Mouse (Mus musculus) spleen, adult 2 months (tissue): ENCODE measurements around the gene Adamts17.

Source experiments
- CTCF ChIP-seq: fragments of 200-500 bp; IDR thresholded peaks from 2 replicates; pipeline ENCODE4 v1.5.1; 2011; ENCODE audit warnings: mild to moderate bottlenecking, inconsistent platforms; ENCODE audit not compliant: insufficient read depth, insufficient read length, insufficient replicate concordance; ENCODE audit errors: extremely low read depth
- POLR2A ChIP-seq: fragments of 200-500 bp; IDR thresholded peaks from 2 replicates; pipeline ENCODE4 v1.6.1; 2011; ENCODE audit warnings: low read depth, low read length, inconsistent platforms

DNA sequence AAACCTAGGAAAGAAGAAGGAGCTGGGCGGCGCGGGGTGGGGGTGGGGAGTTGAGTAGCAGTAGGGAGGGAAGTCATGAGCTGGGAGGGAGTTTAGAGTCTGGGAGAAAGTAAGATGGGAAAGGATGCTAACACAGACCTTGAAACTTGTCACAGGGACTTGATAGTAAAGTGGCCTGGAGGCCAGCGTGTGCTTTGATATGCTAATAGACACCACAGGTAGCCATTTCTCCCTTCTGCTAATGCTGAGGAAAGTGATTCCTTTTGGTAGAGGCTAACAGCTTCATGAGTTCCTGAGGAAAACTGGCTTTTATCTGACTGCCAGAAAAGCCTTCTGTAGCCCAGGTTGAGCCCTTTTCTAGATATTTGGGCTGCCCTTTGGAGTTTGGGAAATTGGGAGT is 344.3 kb downstream of the Adamts17 start:
- TF ChIP-seq CTCF (no peak), POLR2A (no peak)
